Mouse (Mus musculus): ENCODE results near the gene Uvssa.

DNA sequence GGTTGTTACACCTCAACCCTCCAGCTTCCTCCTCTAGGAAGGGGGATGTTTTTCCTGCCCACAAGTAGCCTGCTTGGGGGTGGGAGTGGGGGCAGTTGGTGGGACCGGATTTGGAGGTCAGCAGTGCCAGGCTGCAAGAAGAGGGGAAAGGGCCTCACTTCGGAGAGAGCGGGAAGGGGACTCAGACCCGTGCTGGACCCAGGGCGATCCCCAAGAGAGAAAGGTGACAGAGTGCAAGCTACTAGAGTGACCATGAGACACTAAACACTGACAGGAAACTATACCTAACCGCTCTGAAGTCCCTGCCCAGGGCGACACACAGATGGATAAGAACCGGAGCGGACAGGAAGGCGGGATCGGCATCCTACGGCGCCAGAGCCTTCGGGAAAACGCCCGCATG, 51.8 kb downstream of the Uvssa start:
- TF ChIP-seq CTCF (IDR thresholded peaks at IDR 0.05; ENCODE audit: low read depth) (no peak), EP300 (IDR thresholded peaks at IDR 0.05; ENCODE audit: low read depth) (no peak)

Measured in heart, postnatal 0 days (tissue).